Mouse (Mus musculus) forebrain, embryonic 14.5 days (tissue): Measurements from ENCODE around the gene Socs2. TPM values are rescaled to one million over a fixed set of nuclear protein-coding genes. Genes with fewer than 3 reads are reported as not detected.
A peak's percentile ranks its signal among the peaks of the same experiment; 100 is the strongest.

Experiments
- ATAC-seq: fragments of 200-750 bp; cut with Nextera tagmentation; 2 replicates; pipeline ENCODE4 v1.8.0; 2017; ENCODE audit warnings: mild to moderate bottlenecking, moderate library complexity
- DNase-seq: peaks from one replicate; pipeline ENCODE4 v3.0.0-alpha.2; 2015; ENCODE audit warnings: low spot score
- H3K27ac ChIP-seq: fragments of 300-500 bp; sonication (generic); 2 replicates; pipeline ENCODE4 v1.5.1; 2014; ENCODE audit warnings: low read depth, mild to moderate bottlenecking, control low read depth, low read length, moderate library complexity
- H3K27me3 ChIP-seq: fragments of 300-500 bp; sonication (generic); replicated peaks from 2 replicates; pipeline ENCODE4 v1.6.1; 2014; ENCODE audit warnings: low read length, control low read depth, mixed read lengths; ENCODE audit not compliant: control insufficient read depth, insufficient read depth
- H3K36me3 ChIP-seq: fragments of 300-500 bp; sonication (generic); 2 replicates; pipeline ENCODE4 v1.6.1; 2014; ENCODE audit warnings: low read length, control low read depth; ENCODE audit not compliant: control insufficient read depth, insufficient read depth
- H3K4me1 ChIP-seq: fragments of 300-500 bp; sonication (generic); 2 replicates; pipeline ENCODE4 v1.6.1; 2014; ENCODE audit warnings: antibody characterized with exemption, low read length, control low read depth; ENCODE audit not compliant: control insufficient read depth, insufficient read depth
- H3K4me2 ChIP-seq: fragments of 300-500 bp; sonication (generic); 2 replicates; pipeline ENCODE4 v1.6.1; 2014; ENCODE audit warnings: mild to moderate bottlenecking, control low read depth, low read length
- H3K4me3 ChIP-seq: fragments of 300-500 bp; sonication (generic); 2 replicates; pipeline ENCODE4 v1.5.1; 2014; ENCODE audit warnings: low read depth, low read length, control low read depth
- H3K9ac ChIP-seq: fragments of 300-500 bp; sonication (generic); 2 replicates; pipeline ENCODE4 v1.6.1; 2014; ENCODE audit warnings: mild to moderate bottlenecking, low read length, control low read depth, moderate library complexity
- H3K9me3 ChIP-seq: fragments of 300-500 bp; sonication (generic); replicated peaks from 2 replicates; pipeline ENCODE4 v1.6.1; 2016; ENCODE audit warnings: low read length, control low read depth, mixed read lengths; ENCODE audit not compliant: control insufficient read depth
- WGBS: fragments of 180-500 bp; shearing (Covaris S2); extraction: QIAGEN DNeasy Blood & Tissue Kit; methylation state at CpG from one replicate; pipeline ENCODE4 v1.1.7; 2014; 5-methylcytosine and 5-hydroxymethylcytosine counted together
- polyA plus RNA-seq: library from polyadenylated mRNA; unstranded; fragments of >200 nt; fragmentation: Nextera tagmentation; extraction: Ambion mirVana; gene quantifications from 2 replicates; pipeline ENCODE4 v1.2.1, GENCODE M21; 2014

Gene Socs2
- polyA plus RNA-seq, 1 experiment from 2014 or later: 145 TPM

DNA sequence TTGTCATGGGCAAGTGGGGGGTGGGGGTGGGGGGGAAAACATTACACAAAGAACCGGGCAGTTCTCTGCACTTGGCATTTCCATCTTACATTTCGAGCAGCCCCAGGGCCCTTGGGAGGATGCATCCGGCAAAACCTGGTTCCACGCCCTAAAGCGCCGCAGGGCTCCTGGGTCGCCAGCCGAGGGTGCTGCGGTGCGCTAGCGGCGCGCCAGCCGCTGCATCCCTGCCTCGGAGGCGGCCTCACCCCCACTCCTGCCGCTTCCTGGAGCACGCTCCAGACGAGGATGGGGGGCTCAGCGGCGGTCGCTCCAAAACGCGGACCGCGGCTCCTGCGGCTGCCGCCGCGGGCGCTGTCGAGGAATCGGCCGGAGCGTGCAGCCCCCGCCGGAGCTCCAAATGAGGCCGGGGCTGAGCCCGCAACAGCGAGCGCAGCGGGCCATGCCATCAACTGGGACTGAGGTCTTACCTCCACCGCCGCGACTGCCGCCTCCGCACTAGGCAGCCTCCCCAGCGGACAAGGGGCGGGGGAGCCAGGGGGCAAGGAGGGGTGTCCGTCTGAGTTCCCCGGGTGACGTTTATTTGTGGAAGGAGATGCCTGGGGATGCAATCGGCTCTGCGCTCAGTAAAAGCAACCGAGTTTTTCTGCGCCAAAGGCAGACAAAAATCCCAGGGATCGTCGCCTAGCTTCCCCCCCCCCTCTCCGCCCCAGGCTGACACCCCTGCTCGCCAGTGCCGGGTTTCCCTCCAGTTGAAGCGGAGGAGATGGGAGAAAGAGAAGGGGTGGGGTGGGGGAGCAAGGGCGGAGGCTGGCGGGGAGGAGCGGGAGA, 1.2 kb downstream of the Socs2 start:
- peak overlapping the region; percentile 94 for H3K27ac ChIP-seq
- peak overlapping the region; percentile 80 for H3K9ac ChIP-seq
- peak; percentile 49 for ATAC-seq
- H3K27me3 ChIP-seq: no peaks in the 10 kb centered on the region
- H3K36me3 ChIP-seq: peaks cover 10% of the 10 kb centered on the region; the same call in 1 of the 2 replicates
- H3K4me1 ChIP-seq: peaks cover 3% of the 10 kb centered on the region; the same call in 1 of the 2 replicates
- H3K4me2 ChIP-seq: peak overlapping the region; percentile 97
- H3K9me3 ChIP-seq: no peaks in the 10 kb centered on the region
- H3K4me3 ChIP-seq: peak overlapping the region; percentile 76
- peak; percentile 78 for DNase-seq
- WGBS: under 1% methylated on average over 63 of the region's 65 CpGs

DNA sequence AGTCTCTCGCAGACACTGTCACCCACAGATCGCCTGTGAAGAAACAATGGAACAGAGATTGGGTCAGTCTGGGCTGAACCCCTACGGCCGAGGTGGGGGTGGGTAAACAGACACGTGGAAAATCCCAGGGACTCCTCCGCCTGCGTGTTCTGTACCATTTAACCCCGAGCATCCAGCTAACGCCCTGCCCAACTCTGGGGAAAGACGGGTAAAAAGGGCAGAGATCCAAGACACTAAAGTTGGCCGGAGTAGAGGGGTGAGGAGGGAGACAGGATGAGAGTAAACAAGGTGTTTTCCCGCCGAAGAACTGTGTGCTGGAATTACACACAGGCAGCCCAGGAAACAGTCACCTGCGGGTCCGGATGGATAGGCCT, 1.8 kb downstream of the Socs2 start:
- Histone ChIP-seq H3K27ac (peak overlapping the region; percentile 94; the same call in 1 of the 2 replicates), H3K4me2 (peak overlapping the region; percentile 97), H3K4me3 (peak overlapping the region; percentile 76), H3K27me3 (no peaks in the 10 kb centered on the region), H3K9ac (peak overlapping the region; percentile 80), H3K4me1 (peaks cover 3% of the 10 kb centered on the region; the same call in 1 of the 2 replicates), H3K36me3 (peaks cover 13% of the 10 kb centered on the region; the same call in 1 of the 2 replicates), H3K9me3 (no peaks in the 10 kb centered on the region)
- DNase-seq: no peak
- 0% methylated on average over 15 of the region's 15 CpGs for WGBS
- peak; percentile 0 for ATAC-seq

DNA sequence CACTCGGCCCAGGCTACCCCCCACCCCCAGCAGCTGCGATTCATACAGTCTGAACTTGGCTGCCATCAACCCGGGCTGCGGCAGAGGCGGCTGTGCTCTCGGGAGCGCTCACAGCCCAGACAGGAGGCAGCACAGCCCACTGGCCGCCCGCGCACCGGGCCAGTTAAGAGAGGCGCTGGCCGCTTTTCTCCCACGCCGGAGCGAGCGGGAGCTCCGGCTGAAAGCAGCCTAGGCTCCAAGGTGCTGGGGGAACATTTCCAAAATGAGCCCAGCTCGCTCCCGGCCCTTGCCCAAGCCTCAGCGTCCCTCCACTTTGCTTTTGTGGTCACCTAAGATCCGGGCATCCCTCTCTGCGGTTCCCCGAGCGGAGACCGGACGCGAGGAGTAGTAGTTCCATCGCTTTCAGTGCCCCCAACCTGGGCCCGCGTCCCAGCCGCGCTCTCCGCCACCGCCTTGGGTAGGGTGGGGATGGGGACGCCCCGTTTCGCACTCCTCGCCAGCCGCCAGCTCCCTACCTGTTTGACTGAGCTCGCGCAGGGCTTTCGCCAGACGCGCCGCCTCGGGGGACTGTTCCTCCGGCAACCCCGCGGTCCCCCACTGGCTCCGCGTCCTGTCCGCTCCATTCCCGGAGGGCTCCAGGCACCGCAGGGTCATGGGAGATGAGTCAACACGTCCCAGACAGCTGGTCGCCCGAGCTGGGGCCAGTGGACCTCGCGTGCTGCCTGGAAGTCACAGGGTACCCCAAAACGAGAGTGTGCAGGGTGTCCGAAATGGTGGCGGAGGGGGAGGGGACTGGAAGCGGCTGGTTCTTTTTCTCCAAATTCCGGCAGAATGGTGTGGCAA, 2.4 kb downstream of the Socs2 start:
- WGBS: under 1% methylated on average over 65 of the region's 65 CpGs
- Histone ChIP-seq H3K4me2 (peak overlapping the region; percentile 97), H3K4me1 (peaks cover 3% of the 10 kb centered on the region; the same call in 1 of the 2 replicates), H3K9ac (peak overlapping the region; percentile 80), H3K27me3 (no peaks in the 10 kb centered on the region), H3K36me3 (peaks cover 14% of the 10 kb centered on the region; the same call in 1 of the 2 replicates), H3K4me3 (peak overlapping the region; percentile 76), H3K9me3 (no peaks in the 10 kb centered on the region), H3K27ac (peak overlapping the region; percentile 94; the same call in 1 of the 2 replicates)
- DNase-seq (peak; percentile 74), ATAC-seq (peak; percentile 7; the same call in 1 of the 2 replicates)

DNA sequence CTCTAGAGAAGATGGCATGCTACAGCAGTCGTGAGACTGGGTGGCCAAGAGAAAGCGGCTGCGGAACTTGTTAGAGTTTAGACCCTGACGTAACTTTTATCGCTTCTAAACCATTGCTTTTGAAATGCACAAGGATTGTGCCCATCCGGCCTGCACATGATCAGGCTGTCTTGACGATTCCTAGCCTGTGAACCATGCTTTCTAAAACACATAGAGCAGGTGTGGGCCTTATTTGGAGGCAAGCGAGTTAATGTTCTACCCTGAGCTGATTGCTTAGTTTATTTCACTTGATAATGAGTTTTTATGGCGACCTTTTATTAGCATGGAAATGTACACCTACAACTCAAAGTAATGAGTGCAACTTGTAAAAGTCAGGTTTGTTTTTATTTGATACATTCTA, 5.8 kb downstream of the Socs2 start:
- no peak overlapping the region for H3K4me3 ChIP-seq
- no peak overlapping the region for H3K9ac ChIP-seq
- H3K4me2 ChIP-seq: no peak overlapping the region
- WGBS: 89% methylated on average over 9 of the region's 9 CpGs
- no peaks in the 10 kb centered on the region for H3K27me3 ChIP-seq
- no peak for ATAC-seq
- H3K9me3 ChIP-seq: no peaks in the 10 kb centered on the region
- no peaks in the 10 kb centered on the region for H3K4me1 ChIP-seq
- DNase-seq: no peak
- peaks cover 23% of the 10 kb centered on the region for H3K36me3 ChIP-seq
- H3K27ac ChIP-seq: no peak overlapping the region

DNA sequence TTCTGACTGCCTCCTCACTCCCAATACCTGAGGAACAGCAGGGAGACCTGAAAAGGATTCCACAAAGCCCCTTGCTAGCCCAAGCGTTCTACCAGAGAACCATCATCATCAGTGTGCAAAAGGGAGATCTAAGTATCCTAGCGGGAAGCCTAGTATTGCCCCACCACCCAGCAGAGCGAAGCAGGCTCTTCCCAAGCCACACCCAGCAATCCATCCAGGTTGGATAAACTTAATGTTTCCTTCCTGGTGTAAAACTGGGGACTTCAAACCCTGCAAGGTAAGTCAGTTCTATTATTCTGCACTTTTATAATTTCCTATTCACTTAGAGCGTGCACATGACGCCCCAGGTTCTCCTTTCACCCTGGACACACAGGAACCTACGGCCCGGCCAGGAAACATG, 6.3 kb downstream of the Socs2 start:
- peaks cover 23% of the 10 kb centered on the region for H3K36me3 ChIP-seq
- H3K4me3 ChIP-seq: no peak overlapping the region
- no peak overlapping the region for H3K27ac ChIP-seq
- no peaks in the 10 kb centered on the region for H3K27me3 ChIP-seq
- no peak for ATAC-seq
- 90% methylated on average over 7 of the region's 7 CpGs for WGBS
- no peak overlapping the region for H3K4me2 ChIP-seq
- H3K4me1 ChIP-seq: no peaks in the 10 kb centered on the region
- H3K9ac ChIP-seq: no peak overlapping the region
- no peaks in the 10 kb centered on the region for H3K9me3 ChIP-seq
- no peak for DNase-seq

DNA sequence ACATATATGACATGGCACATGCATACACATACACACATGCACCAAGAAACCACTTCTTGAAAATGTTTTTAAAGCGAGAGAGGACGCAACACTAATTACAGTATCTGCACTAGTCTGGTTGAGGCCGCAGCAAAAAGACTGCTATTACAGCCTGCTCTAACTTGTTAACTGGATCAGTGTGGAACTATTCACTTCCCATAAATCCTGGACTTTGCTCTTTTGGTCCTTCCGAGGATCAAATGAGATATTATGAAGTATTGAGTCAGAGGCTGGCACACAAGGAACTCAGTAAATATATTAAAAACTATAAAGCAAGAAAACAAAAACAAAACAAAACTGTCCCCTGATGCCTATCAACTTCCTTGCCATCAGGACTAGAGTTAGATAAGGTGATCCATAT, 6.8 kb downstream of the Socs2 start:
- H3K4me3 ChIP-seq: no peak overlapping the region
- H3K4me2 ChIP-seq: no peak overlapping the region
- H3K4me1 ChIP-seq: no peaks in the 10 kb centered on the region
- ATAC-seq (no peak), DNase-seq (no peak)
- H3K27me3 ChIP-seq: no peaks in the 10 kb centered on the region
- no peaks in the 10 kb centered on the region for H3K9me3 ChIP-seq
- no peak overlapping the region for H3K27ac ChIP-seq
- H3K36me3 ChIP-seq: peaks cover 23% of the 10 kb centered on the region
- WGBS: 93% methylated on average over 4 of the region's 4 CpGs
- H3K9ac ChIP-seq: no peak overlapping the region

DNA sequence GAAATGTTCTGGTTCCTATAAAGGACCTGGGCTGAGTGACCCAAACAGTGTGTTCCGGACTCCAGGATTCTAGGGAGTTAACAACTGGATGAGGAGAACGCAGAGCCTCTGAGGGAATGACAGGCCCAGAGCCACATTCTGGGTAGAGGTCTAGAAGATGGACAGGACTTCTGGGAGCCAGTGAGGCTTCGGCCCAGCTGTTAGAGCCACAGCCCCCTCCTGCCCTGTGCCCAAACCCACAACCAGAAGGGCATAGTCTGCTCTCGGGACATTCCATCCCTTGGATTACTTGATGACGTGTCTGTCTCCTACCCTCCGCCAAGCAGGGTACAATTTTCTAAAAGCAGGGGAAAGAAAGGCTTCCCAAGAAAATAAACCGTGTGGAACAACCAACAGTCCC, 7.8 kb downstream of the Socs2 start:
- DNase-seq (no peak), ATAC-seq (no peak)

DNA sequence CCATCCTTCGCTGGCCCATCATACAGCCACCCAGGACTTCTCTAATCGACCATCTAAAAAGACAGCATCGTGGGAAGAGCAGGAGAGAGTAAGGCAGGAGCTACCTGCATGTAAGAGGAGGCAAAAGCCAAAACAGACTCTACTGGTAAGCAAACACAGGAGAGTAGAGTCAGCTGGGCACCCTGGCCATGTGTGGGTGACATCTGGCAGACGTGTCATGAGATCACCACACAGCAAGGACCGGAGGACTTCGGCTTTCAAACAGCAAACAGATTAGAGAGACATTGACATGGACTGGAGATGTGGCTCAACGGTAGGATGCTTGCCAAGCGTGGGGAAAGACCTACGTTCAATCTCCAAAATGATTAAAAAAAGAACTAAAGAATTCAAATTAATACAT, 8.5 kb downstream of the Socs2 start:
- H3K4me3 ChIP-seq: no peak overlapping the region
- H3K9ac ChIP-seq: no peak overlapping the region
- no peak for ATAC-seq
- H3K36me3 ChIP-seq: peaks cover 23% of the 10 kb centered on the region
- no peaks in the 10 kb centered on the region for H3K9me3 ChIP-seq
- WGBS: 90% methylated on average over 9 of the region's 9 CpGs
- H3K4me2 ChIP-seq: no peak overlapping the region
- no peaks in the 10 kb centered on the region for H3K27me3 ChIP-seq
- H3K4me1 ChIP-seq: no peaks in the 10 kb centered on the region
- no peak overlapping the region for H3K27ac ChIP-seq
- DNase-seq: no peak

More for the DNA sequence above, 7.8 kb downstream of the Socs2 start:
- Histone ChIP-seq H3K9me3 (no peaks in the 10 kb centered on the region), H3K4me2 (no peak overlapping the region), H3K27ac (no peak overlapping the region), H3K9ac (no peak overlapping the region), H3K27me3 (no peaks in the 10 kb centered on the region), H3K4me3 (no peak overlapping the region), H3K4me1 (no peaks in the 10 kb centered on the region), H3K36me3 (peaks cover 23% of the 10 kb centered on the region)
- 85% methylated on average over 7 of the region's 7 CpGs for WGBS
